Mouse (Mus musculus) T-helper 2 cell (primary cell): ENCODE data around the gene Rad9b.

ENCODE experiments used
- in situ Hi-C: fragments of 300-600 bp; cut with MboI, MseI; formaldehyde crosslinking; loops from one replicate; pipeline ENCODE4 v1.15.1; 2025; ENCODE audit warnings: high pct_unique_total_duplicates

Rad9b gene

DNA sequence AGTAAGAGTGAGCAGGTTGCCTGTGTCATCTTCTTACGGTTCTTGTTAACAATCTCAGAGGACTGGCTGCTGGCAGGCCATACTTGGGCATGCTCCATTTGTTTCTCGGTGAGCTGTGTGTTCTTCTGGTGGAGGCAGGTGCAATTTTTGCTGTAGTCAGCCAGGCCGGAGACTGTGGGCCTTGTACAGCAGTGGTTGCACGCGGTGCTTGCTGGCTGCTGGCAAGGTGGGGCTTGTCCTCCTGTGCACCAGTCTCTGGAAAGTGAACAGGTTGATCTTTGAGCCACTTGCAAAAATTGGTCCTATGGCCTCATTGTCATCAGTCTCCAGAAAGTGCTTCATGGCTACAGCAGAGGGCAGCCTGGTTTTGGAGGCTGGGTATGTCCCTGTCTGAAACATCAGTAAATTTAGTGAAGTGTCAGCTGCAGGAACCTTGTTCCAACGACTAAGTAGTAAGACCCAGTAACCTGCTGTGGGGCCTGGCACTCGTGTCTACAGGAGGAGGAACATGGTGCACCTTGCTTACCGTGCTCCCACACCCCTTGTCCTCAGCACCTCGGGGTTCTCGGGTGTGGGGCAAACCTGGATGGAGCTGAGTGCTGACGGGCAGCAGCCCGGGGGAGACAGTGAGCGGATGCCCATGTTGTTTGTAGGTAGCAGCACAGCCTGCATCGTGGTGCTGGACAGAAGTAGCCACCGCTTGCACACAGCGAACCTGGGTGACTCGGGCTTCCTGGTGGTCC lies 40.9 kb downstream of the Rad9b start:
- in situ Hi-C loops = no loop called here

DNA sequence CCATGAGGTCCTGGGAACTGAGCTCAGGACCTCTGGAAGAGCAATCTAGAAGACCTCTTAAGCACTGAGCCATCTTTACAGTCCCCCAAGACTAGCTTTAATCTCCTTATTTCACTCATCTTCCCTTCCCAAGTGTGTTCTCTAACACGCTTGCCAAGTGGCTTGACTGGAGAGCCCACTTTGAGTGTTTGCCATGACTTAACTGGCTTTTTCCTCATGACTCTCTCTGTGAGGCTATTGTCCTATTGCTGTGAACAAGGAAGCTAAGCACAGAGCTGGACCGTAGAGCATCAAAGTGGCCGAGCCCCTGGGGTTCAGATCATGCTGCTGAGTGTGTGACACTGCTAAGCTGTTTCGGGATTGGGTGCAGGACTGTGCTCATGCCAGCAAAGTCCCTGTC lies 41.7 kb downstream of the Rad9b start:
- in situ Hi-C loops = no loop called here

DNA sequence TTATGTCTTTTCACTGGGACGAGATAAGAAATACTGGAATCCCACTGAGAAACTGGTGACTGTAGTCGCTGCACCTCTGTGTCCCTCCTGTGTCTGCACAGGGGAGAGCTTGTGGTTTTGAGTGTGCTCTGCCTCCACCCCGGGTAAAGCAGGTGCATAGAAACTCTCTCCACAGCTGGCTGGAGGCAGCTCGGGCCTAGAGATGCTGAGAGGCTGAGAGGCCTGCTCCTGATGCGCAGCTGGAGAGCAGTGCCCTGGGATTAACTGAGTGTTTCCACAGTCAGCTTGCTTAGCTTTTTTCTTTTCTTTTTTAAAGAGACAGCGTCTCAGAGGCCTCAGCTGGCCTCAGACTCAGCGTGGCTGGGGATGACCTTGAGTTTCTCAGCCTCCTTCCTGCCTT lies 42.3 kb downstream of the Rad9b start:
- in situ Hi-C loops = no loop called here

DNA sequence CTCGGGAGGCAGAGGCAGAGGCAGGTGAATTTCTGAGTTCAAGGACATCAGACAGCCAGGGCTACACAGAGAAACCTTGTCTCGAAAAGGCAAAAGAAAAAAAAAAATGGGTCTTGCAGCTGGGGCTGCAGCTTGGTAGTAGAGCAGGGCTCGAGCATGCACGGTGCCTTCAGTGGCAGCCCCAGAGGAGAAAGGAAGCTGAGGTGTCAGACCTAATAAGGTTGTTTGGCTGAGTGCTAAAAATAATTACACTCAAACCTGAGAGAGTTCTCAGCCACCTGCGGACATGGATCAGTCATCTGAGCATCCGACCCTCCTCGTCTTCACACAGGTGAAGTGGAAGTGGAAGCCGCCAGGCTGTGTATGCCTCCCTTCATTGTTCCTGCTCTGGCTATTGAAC lies 43.3 kb downstream of the Rad9b start:
- in situ Hi-C loops = no loop called here

DNA sequence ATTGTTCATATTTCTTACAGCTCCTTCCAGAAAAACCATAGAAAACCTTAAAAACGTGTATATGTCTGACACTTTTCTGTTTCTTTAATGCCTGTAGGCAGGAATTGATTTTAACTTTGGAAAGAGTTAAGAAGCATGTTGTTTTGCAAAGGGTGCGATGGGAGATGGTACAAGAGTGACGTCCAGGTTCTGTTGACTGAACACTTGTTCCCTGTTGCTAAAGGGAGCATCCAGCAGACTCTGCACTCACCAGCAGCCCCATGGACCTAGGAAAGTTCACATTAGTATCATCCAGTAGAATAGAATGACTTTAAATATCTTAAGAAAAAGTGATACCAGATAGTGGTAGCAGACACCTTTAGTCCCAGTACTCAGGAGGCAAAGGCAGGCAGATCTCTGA lies 47.5 kb downstream of the Rad9b start:
- in situ Hi-C loops = no loop called here

DNA sequence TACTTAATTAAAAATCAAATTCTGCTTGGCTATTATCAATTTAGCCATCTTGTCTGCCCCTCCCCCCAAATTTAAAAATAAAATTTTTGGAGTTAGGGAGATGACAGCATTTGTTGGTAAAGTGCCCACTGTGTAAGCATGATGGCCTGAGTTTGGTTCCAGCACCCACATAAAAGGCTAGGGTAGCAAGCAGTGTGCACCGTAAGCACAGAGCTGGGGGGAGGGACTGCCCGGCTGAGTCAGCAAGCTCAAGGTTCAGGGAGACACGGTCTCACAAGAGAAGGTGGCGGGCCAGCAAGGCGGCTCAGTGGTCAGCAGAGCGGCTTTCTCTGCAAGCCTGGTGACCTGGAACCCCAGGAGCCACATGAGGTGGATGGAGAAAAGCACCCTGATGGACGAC lies 48.6 kb downstream of the Rad9b start:
- in situ Hi-C loops = no loop called here

DNA sequence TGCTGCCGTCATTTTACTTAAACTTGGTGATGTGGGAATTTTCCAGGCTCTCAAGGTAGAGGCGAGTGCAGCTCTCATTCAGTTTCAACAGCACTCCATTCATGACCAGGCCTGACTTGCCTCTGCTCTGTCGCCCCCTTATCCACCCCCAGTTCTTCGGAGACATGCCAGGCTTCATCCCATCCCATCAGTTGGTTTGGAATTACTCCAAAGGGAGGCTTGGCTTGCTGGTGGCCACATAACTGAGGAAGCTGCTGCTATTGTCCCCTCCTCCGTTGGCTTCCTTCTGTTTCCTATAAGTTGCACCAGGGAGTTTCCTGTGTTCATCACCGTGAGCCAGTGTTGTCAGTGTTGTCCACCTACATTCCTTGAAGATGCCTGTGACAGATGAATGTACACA lies 49.5 kb downstream of the Rad9b start:
- in situ Hi-C loops = no loop called here

DNA sequence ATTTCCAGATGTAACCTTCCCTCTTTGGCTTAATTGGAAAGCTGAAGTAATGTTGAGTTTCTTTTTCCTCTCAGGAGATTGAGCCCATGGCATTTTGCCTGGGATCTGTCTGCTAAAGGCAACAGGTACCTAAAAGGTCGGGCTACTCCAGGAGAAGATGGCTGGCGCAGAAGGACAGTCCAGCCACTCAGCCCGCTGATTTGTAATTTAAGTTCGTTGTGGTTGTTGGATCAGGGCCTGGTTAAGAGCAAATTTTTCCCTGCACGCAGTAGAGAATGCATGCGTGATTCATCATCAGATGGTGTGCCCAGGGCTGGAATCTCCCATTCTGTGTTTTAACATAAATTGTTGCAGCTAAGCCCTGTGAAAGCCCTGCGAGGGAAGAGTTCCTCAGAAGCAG lies 50.1 kb downstream of the Rad9b start:
- in situ Hi-C loops = no loop called here

DNA sequence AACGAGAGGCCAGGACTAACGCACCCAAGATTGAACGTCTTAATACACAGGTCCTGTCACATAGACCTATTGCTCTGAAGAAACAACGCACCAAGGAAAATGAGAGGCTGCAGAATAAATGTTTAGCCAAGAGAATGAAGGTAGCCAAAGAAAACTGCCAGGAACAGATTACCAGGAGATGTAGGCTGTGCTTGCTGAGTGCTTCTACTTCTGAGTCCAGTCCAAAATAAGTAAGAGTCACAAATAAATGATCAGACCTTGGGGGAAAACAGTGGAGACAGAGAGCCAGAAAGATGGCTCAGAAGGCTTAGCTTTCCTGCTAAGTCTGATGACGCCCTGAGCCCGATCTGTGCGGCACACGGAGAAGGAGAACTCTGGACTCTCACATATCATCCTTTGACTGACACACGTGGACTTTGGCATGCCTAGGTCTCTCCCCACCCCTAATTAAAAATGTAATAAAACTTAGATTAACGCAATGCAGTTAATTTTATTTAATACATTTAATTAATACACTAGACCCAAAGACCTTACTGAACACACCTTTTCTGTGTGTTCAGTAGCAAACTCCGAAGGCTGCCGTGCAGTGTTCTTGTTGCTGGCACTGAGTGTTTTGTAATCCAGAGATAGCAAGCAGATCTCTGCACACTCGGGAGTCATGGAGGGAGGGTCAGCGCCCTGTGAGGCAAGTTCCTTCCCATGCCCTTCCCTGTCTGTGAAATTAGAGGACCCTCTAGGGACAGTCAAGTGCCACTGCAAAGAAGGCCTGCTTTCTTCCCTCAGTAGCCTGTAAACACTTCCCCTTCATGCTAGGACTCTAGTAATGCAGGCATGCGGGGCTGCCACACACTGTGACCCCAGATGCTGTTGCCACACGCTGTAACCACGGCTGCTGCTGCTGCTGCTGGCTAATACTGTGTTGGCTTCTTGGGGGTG lies 51.0 kb downstream of the Rad9b start:
- in situ Hi-C loops = no loop called here

DNA sequence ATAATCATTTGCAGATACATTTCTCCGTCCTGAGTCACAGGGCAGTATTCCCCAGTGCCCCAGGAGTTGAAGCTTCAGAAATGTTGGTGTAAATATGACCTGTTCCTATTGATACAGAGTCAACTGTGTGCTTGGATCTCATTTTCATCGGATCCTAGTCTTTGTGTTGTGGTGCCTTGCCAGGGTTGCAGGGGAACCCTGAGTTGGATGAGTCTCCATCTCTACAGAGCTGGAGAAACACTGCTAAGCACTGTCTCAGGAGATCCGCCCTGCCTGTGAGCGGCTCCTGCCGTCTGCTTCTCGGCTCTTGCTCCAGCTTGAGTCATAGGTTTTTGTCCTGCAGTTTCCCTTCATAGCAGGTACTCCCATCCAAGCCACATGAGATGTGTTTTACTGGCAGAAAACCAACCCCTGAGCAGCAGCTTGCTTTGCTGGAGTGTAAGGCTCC lies 53.9 kb downstream of the Rad9b start:
- in situ Hi-C loops = no loop called here

DNA sequence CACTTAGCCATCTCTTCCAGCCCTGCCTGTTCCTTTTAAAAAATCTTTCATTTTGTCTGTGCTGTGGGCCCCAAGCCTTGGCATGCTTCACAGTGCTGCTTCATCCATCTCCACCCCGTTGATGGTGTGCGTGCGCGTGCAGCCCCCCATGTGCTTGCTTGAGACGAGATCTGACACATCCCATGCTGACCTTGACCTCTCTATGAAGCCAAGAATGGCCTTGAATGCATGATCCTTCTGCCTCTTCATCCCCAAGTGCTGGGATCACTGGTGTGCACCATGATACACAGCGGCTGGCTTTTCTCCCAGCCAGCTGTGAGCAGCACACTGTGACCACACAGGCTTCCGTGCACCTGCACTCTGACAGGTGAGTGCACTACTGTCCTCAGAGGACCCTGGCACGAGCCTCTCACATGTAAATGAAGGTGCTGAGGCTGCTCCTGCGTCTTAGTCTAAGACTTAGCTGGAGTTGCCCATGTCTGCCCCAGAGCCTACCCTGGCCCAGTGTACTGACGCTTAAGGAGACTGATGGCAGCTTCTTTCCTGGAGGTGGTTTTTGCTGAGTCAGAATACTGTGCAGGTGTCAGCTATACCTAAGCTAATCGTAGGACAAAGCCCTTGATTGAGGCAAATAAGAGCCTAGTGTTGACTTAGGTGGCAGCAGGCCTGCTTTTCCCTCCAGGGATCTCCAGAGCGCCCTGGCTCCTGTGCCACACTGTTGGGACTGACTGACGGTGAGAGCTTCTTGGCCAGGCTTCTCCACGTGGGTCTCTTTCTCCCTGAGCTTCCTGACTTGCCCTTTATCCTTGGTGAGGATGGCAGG lies 58.7 kb downstream of the Rad9b start:
- in situ Hi-C loops = no loop called here

DNA sequence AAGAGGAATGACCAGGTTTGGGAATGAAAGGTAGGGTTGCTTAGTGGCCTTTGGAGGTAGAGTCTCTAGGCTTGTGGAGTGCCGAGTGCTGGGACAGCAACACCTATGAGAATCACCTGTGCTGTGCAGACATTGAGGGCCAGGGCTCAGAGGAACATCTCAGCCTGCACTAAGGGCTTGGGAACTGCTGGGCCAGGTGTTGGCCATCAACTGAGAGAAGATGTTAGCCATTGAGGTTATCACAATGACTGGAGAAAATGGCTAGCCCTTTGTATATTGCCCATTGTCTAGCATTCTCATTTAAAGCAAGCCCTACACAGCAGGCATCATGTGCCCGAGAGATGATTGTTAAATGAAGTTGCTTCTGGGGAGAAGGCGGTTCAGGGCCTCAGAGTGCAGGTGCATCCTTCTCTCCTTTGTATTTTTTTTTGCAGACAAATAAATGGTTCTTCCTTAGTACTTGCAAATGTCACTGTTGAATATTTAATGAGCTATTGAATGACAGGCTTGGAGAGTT lies 59.8 kb downstream of the Rad9b start:
- in situ Hi-C loops = no loop called here

DNA sequence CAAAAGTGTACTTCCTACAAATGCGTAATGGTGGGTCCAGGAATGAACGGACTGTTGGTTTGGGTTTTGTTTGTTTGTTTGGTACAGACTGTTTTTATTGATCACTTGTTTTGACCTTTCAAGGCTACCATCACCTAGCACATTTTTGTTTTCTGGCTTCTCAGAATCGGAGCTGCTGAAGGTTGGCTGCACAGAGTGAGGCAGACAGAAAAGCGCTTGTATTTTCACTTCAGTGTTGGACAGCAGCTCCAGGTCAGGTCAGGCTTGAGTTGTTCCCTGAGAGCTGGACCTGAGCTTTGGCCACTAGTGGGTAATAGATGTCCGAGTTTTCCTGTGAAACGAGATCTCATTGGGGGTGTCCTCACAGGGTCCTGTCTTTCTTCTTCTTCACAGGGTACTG lies 60.9 kb downstream of the Rad9b start:
- in situ Hi-C loops = no loop called here

DNA sequence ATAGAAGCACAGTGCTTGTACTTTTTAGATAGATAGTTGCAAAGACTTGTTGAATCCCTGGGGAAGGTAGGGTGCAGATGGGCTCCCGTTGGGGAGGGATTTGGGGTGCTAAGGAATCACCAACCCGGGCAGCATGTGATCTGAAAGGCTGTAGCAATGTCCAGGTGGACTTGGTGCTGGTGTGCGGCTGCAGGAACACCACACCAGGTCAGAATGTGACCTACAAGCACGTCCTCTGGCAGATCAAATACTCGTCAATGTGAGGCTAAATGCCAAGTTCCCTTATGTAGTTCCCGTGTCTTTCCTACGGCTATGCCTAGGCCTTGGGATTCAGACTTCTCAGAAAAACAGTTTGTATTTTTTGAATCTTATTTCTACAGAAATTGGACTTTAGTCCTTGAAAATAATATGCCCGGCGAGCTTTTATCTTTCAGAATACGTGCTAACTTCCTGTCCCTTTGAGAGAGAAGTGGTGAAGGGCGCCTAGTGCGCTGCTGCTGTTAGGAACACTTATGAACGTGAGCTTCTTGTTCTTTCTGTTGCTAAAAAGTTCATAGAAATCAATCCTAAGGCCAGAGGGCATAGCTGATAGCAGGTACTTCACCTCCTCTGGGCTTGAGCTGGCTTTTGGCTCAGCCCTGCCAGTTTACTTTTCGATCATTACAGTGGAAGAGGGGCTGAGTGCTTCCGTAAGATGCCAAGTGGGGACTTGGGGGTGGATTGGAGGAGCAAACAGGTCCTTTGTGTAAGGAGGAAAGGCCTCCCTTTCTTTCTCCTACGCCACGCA lies 62.3 kb downstream of the Rad9b start:
- in situ Hi-C loops = no loop called here

DNA sequence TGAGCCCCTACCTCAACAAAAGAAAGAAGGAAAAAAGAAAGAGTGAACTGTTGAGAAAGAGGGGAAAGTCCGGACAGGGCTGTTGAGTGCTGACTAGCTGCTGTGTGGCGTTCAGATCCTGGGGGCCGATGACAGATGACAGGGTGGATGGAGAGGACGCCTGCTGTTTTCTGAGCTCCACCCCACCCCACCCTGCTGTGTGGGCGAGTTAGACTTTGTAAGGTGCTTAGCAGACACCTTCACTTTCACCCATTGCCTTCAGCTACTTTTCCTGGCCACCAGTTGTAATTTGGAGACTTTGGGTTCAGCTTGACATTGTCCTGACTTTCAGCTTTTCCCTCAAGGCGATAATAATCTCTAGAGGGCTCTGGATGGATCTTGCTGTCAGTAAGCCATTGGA lies 62.9 kb downstream of the Rad9b start:
- in situ Hi-C loops = no loop called here

DNA sequence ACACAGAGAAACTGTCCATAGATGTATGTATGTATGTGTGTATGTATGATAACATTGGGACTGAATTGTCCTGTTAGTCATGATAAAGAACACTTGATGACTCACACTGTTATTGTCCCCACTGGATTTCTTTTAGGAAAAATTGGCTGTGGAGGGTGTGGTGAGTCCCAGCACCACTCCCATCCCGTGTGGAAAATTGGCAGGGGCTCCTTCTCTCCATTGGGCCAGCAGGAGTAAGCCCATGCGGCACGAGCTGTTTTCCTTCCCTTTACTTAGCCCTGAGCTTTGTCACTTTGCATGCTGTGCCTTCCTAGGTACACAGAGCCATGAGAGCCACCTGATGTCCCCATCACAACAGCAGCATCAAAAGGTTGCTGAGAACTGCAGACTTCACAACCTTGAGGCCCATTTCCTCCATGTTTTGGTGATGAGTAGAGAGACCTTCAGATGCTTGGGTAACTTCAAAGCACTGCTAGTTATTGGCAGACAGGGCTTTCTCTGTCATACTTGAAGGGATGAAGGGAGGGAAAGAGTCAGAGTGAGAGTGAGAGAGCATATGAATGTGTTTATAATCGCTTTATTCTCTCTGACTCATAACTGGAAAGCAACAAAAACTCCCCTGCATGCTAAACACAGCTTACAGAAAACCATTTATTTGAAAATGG lies 65.8 kb downstream of the Rad9b start:
- in situ Hi-C loops = no loop called here

DNA sequence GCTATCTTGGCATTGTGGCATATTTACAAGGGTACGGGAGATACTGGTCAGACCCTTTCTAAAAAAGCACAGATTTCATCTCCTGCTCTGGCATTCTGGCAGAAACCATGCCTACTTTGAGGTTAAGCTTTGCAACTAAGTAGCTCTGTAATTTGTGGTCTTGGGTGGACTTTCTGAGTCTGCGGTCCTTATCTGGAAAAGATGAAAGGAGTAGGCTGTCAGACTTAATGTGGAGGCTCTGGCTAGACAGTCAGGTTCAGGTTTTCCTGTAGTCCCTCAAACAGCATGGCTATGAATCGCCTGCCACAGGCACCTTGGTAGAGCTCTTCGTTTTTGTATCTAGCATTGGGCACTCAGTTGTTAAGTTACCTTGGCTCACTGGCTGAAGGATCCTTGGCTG lies 67.0 kb downstream of the Rad9b start:
- in situ Hi-C loops = no loop called here

DNA sequence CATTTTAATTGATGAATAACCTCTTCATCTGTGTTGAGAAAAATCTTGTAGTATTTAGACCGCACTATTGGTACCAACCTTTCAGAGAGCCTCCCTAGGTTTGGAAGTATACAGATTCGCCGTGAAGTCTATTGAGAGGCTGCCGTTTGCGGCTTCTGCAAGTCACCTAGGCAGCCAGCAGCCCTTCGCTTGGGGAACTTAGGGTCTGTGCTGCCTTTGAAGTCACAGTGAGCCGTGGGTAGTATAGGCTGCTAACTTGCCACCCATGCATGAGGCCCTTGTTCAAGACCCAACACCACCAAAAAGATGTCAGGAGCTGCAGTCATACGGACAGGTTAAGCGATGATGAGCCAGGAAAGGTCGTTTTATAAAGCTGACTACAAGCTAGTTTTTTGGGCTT lies 67.8 kb downstream of the Rad9b start:
- in situ Hi-C loops = no loop called here

DNA sequence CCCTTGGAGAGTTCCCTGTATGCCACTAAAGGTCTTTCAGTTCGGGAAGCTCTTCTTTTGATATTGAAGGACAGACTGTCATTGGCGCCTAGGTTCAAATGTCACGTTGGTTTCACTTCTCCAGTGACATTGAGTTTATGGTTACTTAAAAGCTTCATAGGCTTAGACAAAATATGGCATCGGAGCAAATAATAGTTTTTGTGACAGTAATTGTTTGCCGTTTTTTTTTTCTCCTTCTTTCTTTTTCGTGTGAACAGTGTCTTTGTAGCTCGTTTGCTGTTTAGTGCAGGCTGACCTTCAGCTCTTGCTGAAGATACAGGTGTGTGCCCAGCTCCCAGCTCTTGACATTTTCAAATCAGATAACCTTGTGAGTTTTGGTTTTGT lies 68.3 kb downstream of the Rad9b start:
- in situ Hi-C loops = no loop called here

DNA sequence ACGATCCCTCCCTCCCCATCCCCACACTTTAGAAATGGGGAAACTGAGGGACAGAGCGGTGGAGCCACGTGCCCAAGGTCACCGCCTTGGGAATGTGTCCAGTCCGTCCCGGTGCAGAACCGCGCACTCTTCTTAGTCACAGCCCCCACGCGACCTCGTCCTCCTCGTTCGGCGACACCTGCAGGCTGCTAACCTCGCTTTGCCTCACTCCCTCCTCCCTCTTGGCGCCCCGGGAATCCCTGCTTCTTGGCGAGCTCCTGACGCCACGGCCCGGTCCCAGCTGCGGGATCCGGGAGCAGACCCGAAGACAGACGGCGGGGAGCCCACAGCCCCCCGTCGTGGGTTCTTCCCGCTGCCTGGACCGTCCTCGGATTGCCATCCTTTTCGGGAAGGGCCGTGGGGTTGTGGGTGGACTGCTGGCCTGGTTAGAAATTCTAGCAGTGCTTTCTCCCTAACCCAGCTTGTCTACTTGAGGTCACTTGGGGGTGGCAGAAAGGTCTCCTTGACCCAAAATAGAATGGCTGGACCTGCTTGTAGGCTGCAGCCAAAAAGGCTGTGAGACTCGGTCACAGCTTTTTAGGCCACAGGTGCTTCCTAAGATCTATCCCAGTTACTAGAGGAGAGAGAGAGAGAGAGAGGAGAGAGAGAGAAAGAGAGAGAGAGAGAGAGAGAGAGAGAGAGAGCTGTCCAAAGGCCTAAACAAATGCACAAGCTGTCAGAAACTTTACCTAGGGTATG lies 68.8 kb downstream of the Rad9b start:
- in situ Hi-C loops = no loop called here
